Mouse (Mus musculus) small intestine, adult 2 months (tissue): ENCODE measurements around the gene Dhx57.

Experiments used
- CTCF ChIP-seq: fragments of 200-500 bp; IDR thresholded peaks from 2 replicates; pipeline ENCODE4 v1.5.1; 2012; ENCODE audit warnings: low read depth, mild to moderate bottlenecking, control low read depth, inconsistent platforms, low read length, moderate library complexity, mixed read lengths; ENCODE audit not compliant: insufficient replicate concordance, insufficient read length; ENCODE audit errors: extremely low read depth
- POLR2A ChIP-seq: fragments of 200-500 bp; IDR thresholded peaks from 2 replicates; pipeline ENCODE4 v1.6.1; 2012; ENCODE audit warnings: low read depth, mild to moderate bottlenecking, control low read depth, inconsistent platforms, low read length, moderate library complexity

DNA sequence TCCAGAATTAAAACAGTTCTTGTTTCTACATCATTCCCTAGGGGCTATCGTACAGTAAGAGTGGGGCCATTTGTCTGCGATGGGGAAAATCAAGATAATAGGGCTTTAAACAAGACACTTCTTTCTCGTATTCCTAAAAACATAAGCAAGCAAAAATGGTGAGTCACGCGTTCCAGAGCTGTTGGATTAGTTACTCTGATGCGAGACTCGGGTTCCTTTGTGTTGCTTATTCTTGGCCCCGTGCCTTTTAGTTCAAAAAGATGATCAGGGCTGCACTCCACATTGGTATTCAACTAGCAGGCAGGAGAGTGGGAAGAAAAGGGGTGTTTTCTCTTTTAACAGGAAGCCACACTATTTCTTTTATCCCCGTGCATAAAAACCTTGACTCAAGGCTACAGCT lies 21.5 kb upstream of the Dhx57 start:
- TF ChIP-seq POLR2A (no peak), CTCF (no peak)
